Mouse (Mus musculus) c-Kit-negative CD71-positive TER-119-positive erythroid progenitor cells, embryonic 14.5 days (primary cell): ENCODE results near the gene Necab2.

Experiments
- DNase-seq: peaks from one replicate; pipeline ENCODE4 v3.0.0-alpha.2; 2013; ENCODE audit warnings: low read depth, low spot score

Necab2 gene

DNA sequence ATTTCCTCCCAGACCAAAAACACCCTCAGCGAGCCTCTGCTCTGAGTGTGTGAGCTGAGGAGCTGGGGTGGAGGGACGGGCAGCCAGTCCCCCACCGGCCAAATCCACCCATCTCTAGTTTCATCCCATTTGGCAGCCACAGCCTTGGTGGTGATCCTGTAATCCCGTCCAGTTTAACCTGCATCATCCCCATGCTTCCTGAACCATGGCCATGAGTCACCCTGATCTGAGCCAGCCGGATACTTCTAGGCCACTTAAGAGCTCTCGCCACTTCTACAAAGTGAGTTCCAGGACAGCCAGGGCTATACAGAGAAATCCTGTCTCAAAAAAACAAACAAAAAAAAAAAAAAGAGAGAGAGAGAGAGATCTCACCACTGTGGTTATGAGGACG, 18.2 kb upstream of the Necab2 start:
- DNase-seq: no peak

DNA sequence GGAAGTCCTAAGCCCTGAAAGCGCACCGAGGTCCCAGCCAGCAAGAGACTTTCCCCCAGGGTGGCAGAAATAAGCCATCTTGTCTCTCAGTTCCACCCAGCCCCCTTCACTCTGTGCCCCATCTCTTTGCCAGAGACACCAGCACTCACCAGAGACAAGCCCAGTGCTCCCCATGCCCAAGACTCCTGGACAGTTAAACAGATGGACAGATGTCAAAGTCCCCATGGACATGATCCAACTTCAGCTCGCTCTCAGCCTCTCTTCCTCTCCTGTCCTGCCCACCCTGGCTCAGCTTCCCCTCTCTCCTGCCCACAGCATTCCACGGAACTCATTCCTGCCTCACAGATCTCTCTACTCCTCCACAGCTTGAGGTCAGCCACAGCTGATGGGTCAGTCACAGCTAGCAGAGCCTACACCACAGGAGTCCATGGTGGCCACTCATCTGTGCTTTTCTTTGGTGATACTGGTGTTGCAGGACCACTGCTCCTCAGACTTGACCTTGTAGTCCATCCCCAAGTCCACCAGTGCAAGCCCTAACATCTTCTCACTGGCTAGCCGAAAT, 17.7 kb upstream of the Necab2 start:
- no peak for DNase-seq

- DNase-seq: no peak
These were observed 17.0 kb upstream of the Necab2 start for GRCm38 (mm10) chr8:119429552-119429951.

- no peak for DNase-seq
These were observed 16.3 kb upstream of the Necab2 start for GRCm38 (mm10) chr8:119430250-119430649.

DNA sequence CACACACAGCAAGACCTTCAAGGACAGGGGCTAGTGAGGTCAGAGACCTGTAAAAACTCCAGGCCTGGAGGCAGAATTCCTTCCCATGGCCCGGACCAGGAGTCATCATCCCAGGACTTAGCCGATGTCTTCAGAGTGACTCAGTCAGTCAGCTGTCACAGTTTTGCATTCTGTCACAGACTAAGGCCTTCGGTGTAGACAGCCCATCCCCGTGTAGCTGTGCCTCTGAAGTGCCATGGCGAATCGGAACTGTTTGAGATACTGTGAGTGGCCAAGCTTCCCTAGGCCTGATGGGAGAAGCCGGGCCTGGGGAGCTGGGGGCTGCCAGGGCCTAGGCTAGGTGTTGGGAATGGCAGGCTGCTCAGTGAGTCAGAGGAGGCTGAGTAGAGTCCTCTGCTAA, 15.8 kb upstream of the Necab2 start:
- no peak for DNase-seq

DNA sequence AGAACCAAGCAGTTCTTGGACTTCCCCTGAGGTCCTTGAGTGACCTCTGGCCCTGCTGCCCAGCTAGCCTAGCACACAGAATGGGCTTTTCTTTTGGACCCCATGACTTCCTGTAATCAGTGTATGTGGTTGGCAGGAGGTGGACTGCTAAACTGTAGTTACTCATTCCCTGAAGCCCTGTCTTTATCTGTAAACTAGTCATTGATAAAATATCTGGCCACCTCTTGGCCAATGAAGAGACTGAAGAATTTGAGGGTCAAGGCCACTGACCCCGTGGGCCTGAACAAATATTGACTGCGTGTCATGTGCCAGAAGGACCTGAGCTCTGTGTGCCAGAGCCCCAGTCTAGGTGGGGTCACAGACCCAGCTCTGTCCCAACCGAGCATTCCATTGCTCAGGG, 14.1 kb upstream of the Necab2 start:
- DNase-seq: no peak

DNA sequence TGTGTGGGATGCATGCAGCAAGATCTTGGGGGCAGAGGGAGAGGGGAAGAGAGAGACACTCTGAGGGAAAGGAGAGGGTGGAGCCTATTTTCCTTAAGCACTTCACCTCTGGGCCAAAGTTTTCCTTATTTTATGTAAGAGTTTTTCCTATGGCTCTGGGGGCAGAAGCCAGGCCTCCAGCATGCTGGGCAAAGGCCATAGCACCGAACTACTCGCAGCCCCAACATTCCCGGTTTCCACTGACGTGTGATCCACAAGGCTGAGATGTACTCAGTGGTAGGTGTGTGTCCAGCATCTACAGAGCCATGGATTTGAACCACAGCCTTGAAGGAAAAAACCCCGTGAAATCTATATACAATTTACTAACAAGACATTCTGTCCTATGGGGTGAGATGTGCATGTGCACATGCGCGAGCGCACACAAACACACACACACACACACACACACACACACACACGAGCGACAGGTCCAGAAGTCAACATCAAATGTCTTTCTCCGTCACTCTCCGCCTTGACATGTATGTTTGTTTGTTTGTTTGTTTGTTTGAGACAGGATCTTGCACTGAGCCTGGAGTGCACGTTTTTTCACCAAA, 12.8 kb upstream of the Necab2 start, which contains the start of gene Osgin1:
TSS of gene Osgin1 (plus strand) at position 543 of the 593 bp plus-strand sequence.
- no peak for DNase-seq

DNA sequence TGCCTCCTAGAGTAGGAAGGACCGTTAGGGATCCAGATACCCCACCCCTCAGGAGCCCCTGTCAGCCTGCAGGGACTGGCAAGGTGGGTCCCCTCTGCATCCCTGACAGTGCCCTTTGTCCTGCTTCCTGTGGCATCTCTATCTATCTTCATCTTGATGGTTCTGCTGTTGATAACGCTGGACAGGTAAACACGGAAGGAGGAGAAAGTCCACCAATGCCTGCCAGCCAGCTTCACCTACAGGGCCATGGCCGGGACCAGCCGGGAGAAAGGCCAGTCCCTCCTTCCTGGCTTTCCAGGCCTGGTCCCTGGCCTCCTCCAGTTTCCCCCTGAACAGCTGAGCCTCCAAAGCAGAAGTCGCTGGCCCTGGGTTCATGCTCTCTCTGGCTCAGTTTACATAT, 11.9 kb upstream of the Necab2 start:
- DNase-seq: no peak

GRCm38 (mm10) chr8:119435527-119435926, 11.0 kb upstream of the Necab2 start:
- no peak for DNase-seq

GRCm38 (mm10) chr8:119436331-119436730, 10.2 kb upstream of the Necab2 start:
- DNase-seq: no peak

DNA sequence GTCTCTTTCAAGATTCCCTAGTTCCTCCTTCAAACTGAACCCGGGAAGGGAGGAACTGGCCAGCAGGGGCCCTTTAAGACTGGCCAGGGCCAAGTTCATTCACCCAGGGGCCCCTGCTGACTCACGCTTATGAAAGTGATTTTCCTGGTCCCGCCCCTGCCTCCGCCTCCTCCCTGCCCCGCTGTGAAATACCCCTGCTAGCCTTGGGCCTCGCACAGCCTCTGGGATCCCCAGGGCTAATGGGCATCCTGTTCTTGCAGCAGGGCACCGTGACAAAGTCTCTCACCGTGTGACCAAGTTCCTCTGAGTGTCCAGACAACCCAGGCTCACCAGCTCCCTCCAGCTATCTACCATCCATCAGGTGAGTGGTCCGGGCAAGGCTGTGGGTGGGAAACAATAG, 9.6 kb upstream of the Necab2 start:
- DNase-seq: no peak

DNA sequence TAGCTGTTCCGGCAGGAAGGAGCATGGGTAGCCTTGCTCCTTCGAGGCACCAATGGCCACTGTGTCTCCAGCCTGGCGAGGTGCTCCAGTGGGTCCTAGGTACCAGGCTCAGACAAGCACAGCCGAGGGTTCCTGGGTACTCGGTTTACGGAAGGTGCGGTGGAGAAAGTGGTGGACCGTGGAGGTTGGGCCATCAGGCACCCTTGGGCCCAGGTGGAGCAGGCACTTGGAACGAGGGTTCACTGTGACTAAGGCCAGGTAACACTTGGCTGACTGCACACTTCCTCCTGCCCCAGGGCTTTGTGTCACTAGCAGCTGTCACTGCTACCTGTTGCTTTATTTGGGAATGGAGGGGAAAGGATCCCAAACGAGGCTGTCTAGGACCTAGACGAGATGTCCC, 9.0 kb upstream of the Necab2 start:
- no peak for DNase-seq

GRCm38 (mm10) chr8:119438876-119439275, 7.6 kb upstream of the Necab2 start:
- no peak for DNase-seq

GRCm38 (mm10) chr8:119439424-119439823, 7.1 kb upstream of the Necab2 start:
- DNase-seq: no peak

GRCm38 (mm10) chr8:119439893-119440249, 6.6 kb upstream of the Necab2 start:
- DNase-seq: no peak

DNA sequence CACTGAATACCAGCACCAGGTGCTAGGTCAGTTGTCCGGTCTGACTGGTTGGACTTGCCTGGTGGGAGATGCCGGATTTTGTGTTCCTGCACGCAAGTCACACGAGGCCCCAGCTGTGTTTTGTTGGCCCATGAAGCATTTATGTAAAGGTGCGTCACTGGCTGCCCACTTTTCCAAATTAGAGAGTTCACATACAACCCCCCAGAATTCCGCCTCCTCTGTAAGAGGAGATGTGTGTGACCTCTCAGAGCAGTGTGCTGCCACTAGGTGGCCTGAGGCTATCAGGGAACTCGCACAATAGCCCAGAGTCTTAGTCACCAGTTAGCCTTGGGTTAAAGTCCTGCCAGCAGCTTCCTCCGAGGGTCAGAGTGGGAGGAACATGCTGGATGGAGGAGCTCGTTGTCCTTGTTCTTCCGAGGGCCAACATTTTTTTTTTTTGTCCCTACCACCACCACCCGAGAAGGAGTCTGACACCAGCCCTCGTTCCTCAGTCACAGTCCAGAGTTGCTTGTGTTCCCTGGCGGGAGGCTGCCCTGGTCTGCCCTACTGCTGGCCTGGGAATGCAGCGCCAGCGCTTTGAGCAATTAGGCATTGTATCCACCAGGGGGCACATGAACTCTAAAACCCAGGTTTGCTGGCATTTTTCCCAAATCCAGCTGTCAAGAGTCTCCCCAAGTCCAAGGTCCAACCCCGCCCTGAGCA, 6.1 kb upstream of the Necab2 start:
- DNase-seq: no peak

- no peak for DNase-seq
These were observed 5.6 kb upstream of the Necab2 start for GRCm38 (mm10) chr8:119440952-119441270.

GRCm38 (mm10) chr8:119442013-119442412, 4.5 kb upstream of the Necab2 start:
- DNase-seq: no peak

- no peak for DNase-seq
These were observed 3.5 kb upstream of the Necab2 start for GRCm38 (mm10) chr8:119442970-119443369.

DNA sequence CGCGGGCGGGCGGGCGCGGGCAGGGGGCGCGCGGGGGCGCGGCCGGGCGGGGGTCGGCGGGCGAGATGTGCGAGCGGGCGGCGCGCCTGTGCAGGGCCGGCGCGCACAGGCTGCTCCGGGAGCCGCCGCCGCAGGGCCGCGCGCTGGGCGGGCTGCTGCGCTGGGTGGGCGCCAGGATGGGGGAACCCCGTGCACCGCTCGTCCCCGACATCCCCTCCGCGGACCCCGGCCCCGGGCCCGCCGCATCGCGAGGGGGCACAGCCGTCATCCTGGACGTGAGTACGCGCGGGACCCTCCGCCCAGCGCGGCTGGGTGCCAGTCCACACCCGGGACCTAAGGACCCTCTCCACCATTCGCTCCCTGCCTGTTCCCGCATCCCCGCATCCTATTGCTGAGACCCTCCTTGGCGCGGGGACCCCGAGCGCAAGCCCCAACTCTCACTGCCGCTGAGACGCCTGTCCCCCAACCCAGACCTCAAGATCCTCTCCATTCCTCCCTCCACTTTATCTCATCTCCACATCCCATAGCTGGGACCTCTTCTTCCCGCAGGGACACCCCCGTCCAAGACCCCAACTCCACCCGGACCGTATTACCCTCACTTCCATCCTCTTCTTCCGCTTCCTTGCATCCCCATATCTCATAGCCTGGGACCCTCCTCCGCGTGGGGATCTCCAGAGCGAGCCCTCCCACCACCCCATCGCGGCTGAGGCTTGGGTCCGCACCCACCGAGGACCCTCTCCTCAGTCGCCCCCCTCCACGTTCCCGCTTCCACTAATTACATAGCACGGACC, 666 bp downstream of the Necab2 start:
- DNase-seq: no peak

GRCm38 (mm10) chr8:119447781-119448170, 1.3 kb downstream of the Necab2 start:
- DNase-seq: no peak

- DNase-seq: no peak
These were observed 3.1 kb downstream of the Necab2 start for GRCm38 (mm10) chr8:119449627-119450026.

- no peak for DNase-seq
These were observed 4.6 kb downstream of the Necab2 start for GRCm38 (mm10) chr8:119451131-119451530.
